Mouse (Mus musculus): ENCODE data around the gene Gmds. TPM values are rescaled to one million over a fixed set of nuclear protein-coding genes. Genes with fewer than 3 reads are reported as not detected.

Gmds gene
- total RNA-seq, 2 experiments from 2014 or later: 5.5 to 8.8 TPM

GRCm38 (mm10) chr13:31784757-31785156 is 553.8 kb downstream of the Gmds start:
- DNase-seq: no peak

- DNase-seq: no peak
These were observed 556.5 kb downstream of the Gmds start for GRCm38 (mm10) chr13:31782063-31782462.

- DNase-seq: no peak
These were observed 558.2 kb downstream of the Gmds start for GRCm38 (mm10) chr13:31780299-31780698.

- peak; percentile 24 for DNase-seq
These were observed 559.1 kb downstream of the Gmds start for GRCm38 (mm10) chr13:31779281-31779981.

GRCm38 (mm10) chr13:31775762-31776161 is 562.8 kb downstream of the Gmds start:
- no peak for DNase-seq

- DNase-seq: no peak
These were observed 565.7 kb downstream of the Gmds start for GRCm38 (mm10) chr13:31772882-31773281.
